Mouse (Mus musculus): ENCODE measurements around the gene Mterf1a. TPM values are rescaled to one million over a fixed set of nuclear protein-coding genes. Genes with fewer than 3 reads are reported as not detected.
A peak's percentile ranks its signal among the peaks of the same experiment; 100 is the strongest.
"Not testable (repeated sequence)": the region's sequence is repeated elsewhere in the genome, so short reads cannot be mapped to it uniquely, and the experiment has no call there.

Gene Mterf1a
- polyA plus RNA-seq, 1 experiment from 2014 or later: 9.9 TPM

GRCm38 (mm10) chr5:3931636-3932035, 37.9 kb upstream of the Mterf1a start:
- H3K4me1 ChIP-seq (ENCODE audit: control insufficient read depth, insufficient read depth, low read length): peaks cover 5% of the 10 kb centered on the region
- H3K36me3 ChIP-seq (ENCODE audit: control insufficient read depth, insufficient read depth, low read length): no peaks in the 10 kb centered on the region
- H3K4me3 ChIP-seq (ENCODE audit: low read depth, low read length): no peak overlapping the region
- no peak overlapping the region for H3K9ac ChIP-seq (replicated peaks; ENCODE audit: low read depth, low read length)
- no peaks in the 10 kb centered on the region for H3K27me3 ChIP-seq (ENCODE audit: control insufficient read depth, insufficient read depth, low read length)
- no peak overlapping the region for H3K27ac ChIP-seq (ENCODE audit: low read length)
- ATAC-seq (ENCODE audit: insufficient number of reproducible peaks, insufficient read depth, low FRiP score, low read depth): no peak
- 83% methylated on average over 3 of the region's 3 CpGs for WGBS
- H3K9me3 ChIP-seq (ENCODE audit: control insufficient read depth, low read depth, low read length): no peaks in the 10 kb centered on the region
- H3K4me2 ChIP-seq (replicated peaks; ENCODE audit: low read depth, low read length): no peak overlapping the region

- Histone ChIP-seq H3K36me3 (ENCODE audit: control insufficient read depth, insufficient read depth, low read length) (no peaks in the 10 kb centered on the region), H3K27ac (ENCODE audit: low read length) (no peak overlapping the region), H3K9ac (replicated peaks; ENCODE audit: low read depth, low read length) (no peak overlapping the region), H3K9me3 (ENCODE audit: control insufficient read depth, low read depth, low read length) (no peaks in the 10 kb centered on the region), H3K4me3 (ENCODE audit: low read depth, low read length) (no peak overlapping the region), H3K4me1 (ENCODE audit: control insufficient read depth, insufficient read depth, low read length) (peaks cover 5% of the 10 kb centered on the region; the same call in 1 of the 2 replicates), H3K27me3 (ENCODE audit: control insufficient read depth, insufficient read depth, low read length) (no peaks in the 10 kb centered on the region), H3K4me2 (replicated peaks; ENCODE audit: low read depth, low read length) (no peak overlapping the region)
- WGBS: 60% methylated on average over 5 of the region's 5 CpGs
- ATAC-seq (ENCODE audit: insufficient number of reproducible peaks, insufficient read depth, low FRiP score, low read depth): no peak
Observed at GRCm38 (mm10) chr5:3930760-3931159, 37.0 kb upstream of the Mterf1a start.

- 1% methylated on average over 12 of the region's 12 CpGs for WGBS
- Histone ChIP-seq H3K27me3 (ENCODE audit: control insufficient read depth, insufficient read depth, low read length) (no peaks in the 10 kb centered on the region), H3K9me3 (ENCODE audit: control insufficient read depth, low read depth, low read length) (no peaks in the 10 kb centered on the region), H3K4me1 (ENCODE audit: control insufficient read depth, insufficient read depth, low read length) (peaks cover 5% of the 10 kb centered on the region; the same call in 1 of the 2 replicates), H3K4me3 (ENCODE audit: low read depth, low read length) (peak overlapping the region; percentile 64), H3K4me2 (replicated peaks; ENCODE audit: low read depth, low read length) (peak overlapping the region; percentile 74), H3K36me3 (ENCODE audit: control insufficient read depth, insufficient read depth, low read length) (no peaks in the 10 kb centered on the region), H3K27ac (ENCODE audit: low read length) (peak overlapping the region; percentile 90; the same call in 1 of the 2 replicates), H3K9ac (replicated peaks; ENCODE audit: low read depth, low read length) (peak overlapping the region; percentile 70)
- ATAC-seq (ENCODE audit: insufficient number of reproducible peaks, insufficient read depth, low FRiP score, low read depth): peak; percentile 28; the same call in 1 of the 2 replicates
Observed at GRCm38 (mm10) chr5:3928690-3929046, 34.9 kb upstream of the Mterf1a start.

- Histone ChIP-seq H3K27ac (ENCODE audit: low read length) (peak within 1 kb of the TSS; percentile 90), H3K36me3 (ENCODE audit: control insufficient read depth, insufficient read depth, low read length) (no peaks in the 10 kb centered on the region), H3K9ac (replicated peaks; ENCODE audit: low read depth, low read length) (peak within 1 kb of the TSS; percentile 70), H3K4me3 (ENCODE audit: low read depth, low read length) (peak within 1 kb of the TSS; percentile 64), H3K9me3 (ENCODE audit: control insufficient read depth, low read depth, low read length) (no peaks in the 10 kb centered on the region), H3K4me1 (ENCODE audit: control insufficient read depth, insufficient read depth, low read length) (peaks cover 5% of the 10 kb centered on the region; the same call in 1 of the 2 replicates), H3K4me2 (replicated peaks; ENCODE audit: low read depth, low read length) (peak within 1 kb of the TSS; percentile 74), H3K27me3 (ENCODE audit: control insufficient read depth, insufficient read depth, low read length) (no peaks in the 10 kb centered on the region)
- ATAC-seq (ENCODE audit: insufficient number of reproducible peaks, insufficient read depth, low FRiP score, low read depth): peak; percentile 92
- WGBS: 1% methylated on average over 74 of the region's 82 CpGs
Observed at GRCm38 (mm10) chr5:3927801-3928689, 34.3 kb upstream of the Mterf1a start, which contains the start of gene Akap9. Gene Akap9, plus strand, starts transcription at chr5:3928054.

- H3K4me2 ChIP-seq (replicated peaks; ENCODE audit: low read depth, low read length): no peak overlapping the region
- WGBS: 54% methylated on average over 4 of the region's 4 CpGs
Observed at GRCm38 (mm10) chr5:3926666-3927065, 32.9 kb upstream of the Mterf1a start.

GRCm38 (mm10) chr5:3922350-3922749, 28.6 kb upstream of the Mterf1a start:
- Histone ChIP-seq H3K36me3 (ENCODE audit: control insufficient read depth, insufficient read depth, low read length) (no peaks in the 10 kb centered on the region), H3K9me3 (ENCODE audit: control insufficient read depth, low read depth, low read length) (no peaks in the 10 kb centered on the region), H3K4me1 (ENCODE audit: control insufficient read depth, insufficient read depth, low read length) (no peaks in the 10 kb centered on the region), H3K27ac (ENCODE audit: low read length) (no peak overlapping the region), H3K4me2 (replicated peaks; ENCODE audit: low read depth, low read length) (no peak overlapping the region), H3K9ac (replicated peaks; ENCODE audit: low read depth, low read length) (no peak overlapping the region), H3K4me3 (ENCODE audit: low read depth, low read length) (no peak overlapping the region), H3K27me3 (ENCODE audit: control insufficient read depth, insufficient read depth, low read length) (no peaks in the 10 kb centered on the region)
- WGBS: 90% methylated on average over 2 of the region's 2 CpGs
- ATAC-seq (ENCODE audit: insufficient number of reproducible peaks, insufficient read depth, low FRiP score, low read depth): no peak

More at GRCm38 (mm10) chr5:3926666-3927065, 32.9 kb upstream of the Mterf1a start:
- Histone ChIP-seq H3K4me3 (ENCODE audit: low read depth, low read length) (no peak overlapping the region), H3K36me3 (ENCODE audit: control insufficient read depth, insufficient read depth, low read length) (no peaks in the 10 kb centered on the region), H3K9me3 (ENCODE audit: control insufficient read depth, low read depth, low read length) (no peaks in the 10 kb centered on the region), H3K4me1 (ENCODE audit: control insufficient read depth, insufficient read depth, low read length) (peaks cover 5% of the 10 kb centered on the region; the same call in 1 of the 2 replicates), H3K27me3 (ENCODE audit: control insufficient read depth, insufficient read depth, low read length) (no peaks in the 10 kb centered on the region), H3K9ac (replicated peaks; ENCODE audit: low read depth, low read length) (no peak overlapping the region), H3K27ac (ENCODE audit: low read length) (no peak overlapping the region)
- no peak for ATAC-seq (ENCODE audit: insufficient number of reproducible peaks, insufficient read depth, low FRiP score, low read depth)

- H3K9me3 ChIP-seq (ENCODE audit: control insufficient read depth, low read depth, low read length): no peaks in the 10 kb centered on the region
- H3K9ac ChIP-seq (replicated peaks; ENCODE audit: low read depth, low read length): no peak overlapping the region
- no peak overlapping the region for H3K4me3 ChIP-seq (ENCODE audit: low read depth, low read length)
- WGBS: 65% methylated on average over 2 of the region's 2 CpGs
- ATAC-seq (ENCODE audit: insufficient number of reproducible peaks, insufficient read depth, low FRiP score, low read depth): no peak
- H3K4me2 ChIP-seq (replicated peaks; ENCODE audit: low read depth, low read length): no peak overlapping the region
- H3K27me3 ChIP-seq (ENCODE audit: control insufficient read depth, insufficient read depth, low read length): no peaks in the 10 kb centered on the region
- H3K27ac ChIP-seq (ENCODE audit: low read length): no peak overlapping the region
- no peaks in the 10 kb centered on the region for H3K36me3 ChIP-seq (ENCODE audit: control insufficient read depth, insufficient read depth, low read length)
- no peaks in the 10 kb centered on the region for H3K4me1 ChIP-seq (ENCODE audit: control insufficient read depth, insufficient read depth, low read length)
Observed at GRCm38 (mm10) chr5:3905471-3905870, 11.7 kb upstream of the Mterf1a start.

- 95% methylated on average over 4 of the region's 4 CpGs for WGBS
Observed at GRCm38 (mm10) chr5:3894294-3894619, 524 bp upstream of the Mterf1a start.

More at GRCm38 (mm10) chr5:3894294-3894619, 524 bp upstream of the Mterf1a start:
- H3K4me3 ChIP-seq (ENCODE audit: low read depth, low read length); H3K9me3 ChIP-seq (ENCODE audit: control insufficient read depth, low read depth, low read length); H3K36me3 ChIP-seq (ENCODE audit: control insufficient read depth, insufficient read depth, low read length); ATAC-seq (ENCODE audit: insufficient number of reproducible peaks, insufficient read depth, low FRiP score, low read depth); H3K27me3 ChIP-seq (ENCODE audit: control insufficient read depth, insufficient read depth, low read length); H3K9ac ChIP-seq (replicated peaks; ENCODE audit: low read depth, low read length); H3K27ac ChIP-seq (ENCODE audit: low read length); H3K4me1 ChIP-seq (ENCODE audit: control insufficient read depth, insufficient read depth, low read length); H3K4me2 ChIP-seq (replicated peaks; ENCODE audit: low read depth, low read length): not testable (repeated sequence)
